Mouse (Mus musculus) left cerebral cortex, adult 8-10 months (tissue): Measurements from ENCODE around the gene Foxa2. TPM values are rescaled to one million over a fixed set of nuclear protein-coding genes. Genes with fewer than 3 reads are reported as not detected.

Experiments
- DNase-seq, 2 experiments: peaks; one replicate each; pipeline ENCODE4 v3.0.0; 2022; ENCODE audit warnings: low spot score in 2 of 2
- microRNA-seq, 2 experiments: library from miRNA; unstranded; fragments of <30 nt; microRNA quantifications; one replicate each; pipeline ENCODE4 v1.2.0; 2022
- total RNA-seq, 4 experiments: library from RNA; stranded (reverse); gene quantifications; 2 replicates each; pipeline ENCODE4 v1.2.4; 2022

The Foxa2 gene
- total RNA-seq, 4 experiments from 2014 or later, result not detected

DNA sequence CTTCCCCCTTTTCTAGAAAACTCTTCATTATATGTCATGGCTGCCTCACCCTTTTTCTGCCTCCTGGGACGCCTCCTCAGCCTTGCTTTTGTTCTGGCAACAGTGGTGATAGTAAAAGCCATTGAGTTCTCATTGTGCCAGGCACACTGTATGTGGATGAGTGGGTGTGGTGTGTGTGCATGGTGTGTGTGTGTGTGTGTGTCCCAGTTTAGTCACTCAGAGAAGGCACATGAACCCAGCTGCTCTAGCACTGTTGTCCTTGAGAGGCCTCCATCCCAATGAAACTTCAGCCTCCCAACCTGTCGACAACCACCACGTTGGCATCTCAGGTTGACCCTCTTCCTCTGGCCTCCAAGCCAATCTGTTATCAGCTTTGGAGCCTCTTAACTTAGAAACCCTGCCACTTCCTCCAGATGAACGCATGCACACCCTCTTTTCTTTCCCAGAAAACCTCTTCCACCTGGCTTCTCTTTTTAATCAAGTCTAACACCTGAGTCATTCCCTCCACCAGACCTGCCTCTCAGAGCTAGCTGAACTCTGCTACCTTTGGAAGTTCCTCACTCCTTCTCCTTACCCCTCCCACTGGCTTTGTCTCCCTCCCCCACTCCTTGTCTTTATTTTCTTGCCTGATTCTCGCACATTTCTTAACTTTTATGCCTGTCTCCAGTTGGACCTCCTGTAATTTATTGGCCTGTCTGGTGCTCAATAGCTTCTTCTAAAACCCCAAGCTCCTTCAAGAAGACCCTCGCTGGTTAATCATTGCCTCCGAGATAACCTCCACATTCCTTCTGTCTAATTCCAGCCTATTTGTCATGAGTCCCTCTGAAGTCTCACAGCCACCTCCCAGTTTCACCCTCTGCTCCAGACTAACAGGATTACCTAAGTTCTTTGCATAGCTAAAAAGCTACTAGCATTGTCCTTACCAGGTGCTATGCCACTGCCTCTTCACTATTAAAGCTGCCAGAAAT lies 41.9 kb downstream of the Foxa2 start:
- no peak for DNase-seq

- no peak for DNase-seq
Measured at GRCm38 (mm10) chr2:148003511-148003910, 43.3 kb downstream of the Foxa2 start.

DNA sequence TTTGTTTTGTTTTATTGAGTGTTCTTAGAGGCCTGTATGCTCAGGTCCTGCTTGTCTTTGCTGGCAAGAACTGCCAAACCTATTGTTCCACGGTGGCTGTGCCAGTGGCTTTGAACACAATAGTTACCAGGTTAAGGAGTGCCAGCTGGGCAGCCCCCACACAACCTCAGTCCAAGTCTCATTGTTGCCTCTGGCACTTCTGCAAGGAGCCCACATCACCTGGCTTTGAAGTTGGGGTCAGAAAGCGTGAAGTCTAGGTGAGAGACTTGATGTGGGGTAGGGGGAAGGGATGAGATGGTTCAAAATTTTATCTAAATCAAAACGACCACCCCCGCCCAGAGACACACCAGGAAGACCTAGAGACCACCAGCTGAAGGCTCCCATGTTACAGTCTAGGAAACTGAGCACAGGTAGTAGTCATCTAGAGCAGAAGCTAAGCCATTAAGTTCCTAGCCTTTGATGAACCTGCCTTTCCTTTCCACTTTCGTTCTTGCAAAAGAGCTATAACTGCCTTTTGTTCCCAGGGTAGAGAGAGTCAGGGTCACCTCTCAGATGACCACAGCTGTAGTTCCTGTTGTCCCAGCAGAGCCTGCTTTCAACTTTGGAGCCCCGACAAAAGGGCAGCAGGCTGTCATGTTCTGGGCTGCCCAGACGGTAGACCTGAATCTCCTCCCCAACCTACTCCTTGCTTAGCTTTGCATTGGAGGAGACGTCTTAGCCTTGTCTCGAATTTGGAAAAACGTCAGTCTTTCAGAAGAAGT lies 48.4 kb downstream of the Foxa2 start:
- DNase-seq, result no peak

DNA sequence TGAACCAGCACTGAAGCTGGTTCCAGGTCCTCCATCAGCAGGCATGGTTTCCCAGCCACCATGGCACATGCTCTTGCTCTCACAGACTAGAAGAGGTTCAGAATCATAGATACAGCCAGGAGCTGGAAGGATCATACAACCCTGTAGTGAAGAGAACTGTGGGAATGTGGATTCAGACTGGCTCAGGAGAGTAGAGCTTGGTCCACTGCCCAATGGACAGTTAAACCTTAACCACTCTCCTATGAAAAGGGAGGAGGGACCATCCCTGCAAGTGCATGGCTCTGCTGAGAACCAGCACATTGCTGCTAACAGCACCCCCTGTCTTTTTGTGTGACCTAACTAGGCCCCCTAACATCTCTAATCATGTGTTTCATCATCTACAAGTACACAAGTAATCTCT lies 50.0 kb downstream of the Foxa2 start:
- no peak for DNase-seq

DNA sequence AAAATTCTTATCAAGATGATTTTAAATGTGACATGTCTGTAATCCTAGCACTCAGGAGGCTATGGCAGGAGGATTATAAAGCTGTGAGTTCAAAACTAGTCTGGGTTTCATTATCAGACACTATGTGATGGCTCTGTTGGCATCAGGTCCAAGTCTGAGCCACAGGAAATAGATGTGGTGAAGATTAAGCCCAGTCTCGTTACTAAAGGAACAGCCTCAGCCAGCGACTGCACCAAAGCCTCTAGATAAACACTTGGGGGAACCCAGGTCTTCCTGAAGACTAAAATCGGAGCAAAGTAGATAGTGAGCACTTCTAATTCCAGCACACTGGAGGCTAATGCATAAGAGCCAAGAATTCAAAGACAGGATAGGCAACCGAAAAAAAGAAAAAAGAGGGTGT lies 52.9 kb downstream of the Foxa2 start:
- no peak for DNase-seq

DNA sequence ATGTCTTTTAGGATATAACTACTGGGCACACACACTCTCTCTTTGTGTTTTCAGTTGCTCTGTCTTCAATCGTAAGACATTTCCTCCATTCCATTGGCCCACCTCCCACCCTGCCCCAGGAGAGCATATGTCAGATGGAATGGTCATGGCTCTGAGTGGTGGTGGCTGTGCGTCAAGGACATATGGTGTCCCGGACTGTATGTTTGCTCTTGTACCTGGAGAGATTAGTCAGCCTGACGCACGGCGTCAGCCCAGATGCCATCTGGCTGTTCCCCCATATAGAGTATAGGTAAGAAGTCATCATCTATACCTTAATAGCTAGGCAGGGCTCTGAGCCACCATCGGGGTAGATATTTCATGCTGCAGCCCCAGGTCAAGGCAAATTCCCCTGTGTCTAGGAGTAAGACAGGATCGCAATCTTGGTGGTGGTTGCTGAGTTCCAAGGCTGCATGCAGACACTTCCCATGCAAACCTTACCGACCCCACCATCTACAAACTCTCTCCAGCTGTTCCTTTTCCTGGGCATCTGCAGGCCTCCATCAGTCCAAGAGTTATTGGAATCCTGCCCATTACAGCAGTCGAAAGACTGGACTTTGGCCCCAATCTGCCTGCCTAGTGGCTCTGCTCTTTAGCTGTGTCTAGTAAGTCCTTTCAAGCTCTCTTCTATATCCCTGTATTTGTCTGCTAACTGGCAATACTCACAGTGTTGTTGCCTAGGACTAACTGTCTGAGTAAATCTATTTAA lies 53.7 kb downstream of the Foxa2 start:
- DNase-seq, result no peak

Small RNAs within 50 kb of the gene (microRNA-seq; reads per million reads assigned to microRNA genes)
- 0 reads per million in 2 experiments for gene Gm27420
